Mouse (Mus musculus): ENCODE data around the gene Spns3. TPM values are rescaled to one million over a fixed set of nuclear protein-coding genes. Genes with fewer than 3 reads are reported as not detected.

Spns3 gene
- polyA plus RNA-seq, 1 experiment from 2014 or later = not detected

DNA sequence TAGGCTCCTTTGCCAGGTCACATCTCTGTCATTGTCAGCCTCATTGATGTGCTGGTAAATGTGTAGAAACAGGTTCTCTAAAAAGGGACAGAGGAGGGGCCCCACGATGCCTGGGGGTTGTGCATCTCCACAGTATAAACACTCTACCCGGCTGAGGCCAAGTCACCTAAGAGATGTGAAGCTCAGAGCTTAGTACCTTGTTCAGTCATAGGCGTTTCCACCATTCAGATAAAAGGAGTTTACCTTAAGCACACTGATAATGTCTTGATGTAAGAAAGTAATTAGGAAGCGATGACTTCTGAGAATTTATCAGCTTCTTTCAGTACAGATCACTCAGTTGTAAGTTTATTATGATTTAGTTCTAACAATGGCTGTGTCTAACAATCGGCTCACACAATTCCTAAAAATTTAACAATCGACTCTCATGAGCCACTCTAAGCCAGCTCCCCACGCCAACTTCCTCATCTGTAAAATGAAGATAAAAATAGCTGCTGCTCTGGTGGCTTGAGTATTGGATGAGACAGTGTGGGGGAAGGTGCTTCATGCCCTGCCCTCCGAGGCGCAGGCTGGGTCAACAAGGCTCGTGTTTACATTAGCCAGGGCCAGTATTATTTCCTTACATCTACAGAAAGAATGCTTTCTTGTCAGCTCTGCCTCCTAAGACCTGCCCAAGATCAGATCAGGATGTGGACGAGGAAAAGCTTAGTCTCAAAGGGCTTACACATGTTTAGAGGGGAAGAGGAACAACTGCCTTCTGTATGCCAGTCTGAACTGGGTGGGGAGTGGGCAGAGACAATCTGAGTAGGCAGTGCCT, 83.4 kb downstream of the Spns3 start:
- H3K27me3 ChIP-seq (ENCODE audit: control insufficient read depth, insufficient read depth, low read length) = no peaks in the 10 kb centered on the region
- H3K4me2 ChIP-seq = no peak overlapping the region
- peaks cover 8% of the 10 kb centered on the region for H3K4me1 ChIP-seq (ENCODE audit: control insufficient read depth, insufficient read depth, low read length)
- no peaks in the 10 kb centered on the region for H3K36me3 ChIP-seq (ENCODE audit: control insufficient read depth, insufficient read depth, low read length)
- WGBS = 69% methylated on average over 11 of the region's 11 CpGs
- ATAC-seq (ENCODE audit: low FRiP score) (no peak), DNase-seq (ENCODE audit: low spot score, missing footprints) (no peak)
- H3K27ac ChIP-seq (ENCODE audit: low read depth, low read length) = no peak overlapping the region; the same call in 1 of the 2 replicates
- H3K9me3 ChIP-seq (ENCODE audit: control insufficient read depth, low read length) = no peaks in the 10 kb centered on the region
- no peak overlapping the region for H3K9ac ChIP-seq (ENCODE audit: low read length)
- no peak overlapping the region for H3K4me3 ChIP-seq (ENCODE audit: low read depth, low read length)

DNA sequence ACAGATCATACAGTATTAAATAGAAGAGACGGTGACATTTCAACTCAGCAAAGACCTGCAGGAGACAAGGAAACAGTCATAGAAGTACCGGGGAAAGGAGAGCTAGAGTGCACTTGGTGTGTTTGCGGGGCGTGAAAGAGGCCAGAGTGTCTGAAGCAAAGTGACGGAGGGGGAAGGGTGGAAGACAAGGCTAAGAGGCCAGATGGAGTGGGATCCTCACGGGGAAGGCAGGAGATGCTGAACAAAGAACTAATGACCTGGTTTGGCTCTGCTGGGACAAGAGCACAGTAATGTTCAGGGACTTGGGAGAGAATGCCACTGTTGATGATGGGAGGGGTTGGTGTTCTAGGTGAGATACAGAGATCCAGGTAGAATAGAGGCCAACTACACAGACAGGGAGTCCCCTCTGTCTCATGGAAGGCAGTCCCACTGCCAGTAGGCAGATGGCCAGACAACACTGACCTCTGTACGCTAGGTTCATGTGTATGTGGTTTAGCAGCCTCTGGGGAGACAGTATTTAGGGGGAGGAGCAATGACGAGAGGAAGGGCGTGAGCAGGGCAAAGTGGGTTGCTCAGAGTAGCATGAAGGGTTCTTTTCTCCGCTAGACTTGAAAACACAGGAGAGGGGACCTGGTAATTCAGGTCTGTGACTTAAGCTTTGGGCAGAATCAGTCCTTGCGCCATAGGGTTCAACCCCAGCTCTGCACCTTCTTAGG, 84.2 kb downstream of the Spns3 start:
- Histone ChIP-seq H3K27ac (ENCODE audit: low read depth, low read length) (0 out of 2 replicates have a peak overlapping the region, but pooled peaks have one; percentile 8), H3K27me3 (ENCODE audit: control insufficient read depth, insufficient read depth, low read length) (no peaks in the 10 kb centered on the region), H3K4me1 (ENCODE audit: control insufficient read depth, insufficient read depth, low read length) (peaks cover 8% of the 10 kb centered on the region), H3K9ac (ENCODE audit: low read length) (no peak overlapping the region), H3K4me2 (no peak overlapping the region), H3K9me3 (ENCODE audit: control insufficient read depth, low read length) (no peaks in the 10 kb centered on the region), H3K36me3 (ENCODE audit: control insufficient read depth, insufficient read depth, low read length) (no peaks in the 10 kb centered on the region), H3K4me3 (ENCODE audit: low read depth, low read length) (no peak overlapping the region)
- DNase-seq (ENCODE audit: low spot score, missing footprints) (no peak), ATAC-seq (ENCODE audit: low FRiP score) (no peak)
- WGBS = 75% methylated on average over 11 of the region's 11 CpGs

- ATAC-seq (ENCODE audit: low FRiP score) = no peak
Measured at GRCm38 (mm10) chr11:72464821-72465220, 85.5 kb downstream of the Spns3 start.

DNA sequence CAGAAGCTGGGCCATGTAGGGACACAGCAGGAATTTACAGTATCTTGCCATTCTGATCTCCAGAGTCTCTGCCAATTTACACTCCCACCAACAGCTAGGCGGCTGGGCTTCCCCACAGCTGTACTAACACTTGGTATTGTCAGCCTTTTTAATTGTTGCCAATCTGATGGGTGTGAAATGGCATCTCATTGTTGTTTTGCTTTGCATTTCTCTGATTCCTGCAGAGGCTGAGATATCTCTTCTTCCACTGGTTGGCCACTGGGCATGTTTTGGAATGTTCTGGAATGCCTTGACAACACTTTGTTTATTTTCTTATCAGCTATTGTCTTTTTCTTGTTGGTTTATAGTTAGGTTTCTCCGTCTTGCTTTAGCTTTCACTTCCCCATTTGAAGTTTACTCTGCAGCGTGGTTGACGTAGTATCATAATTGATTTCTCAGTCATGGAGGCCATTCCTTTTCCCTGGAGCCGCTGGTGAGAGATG, 88.8 kb downstream of the Spns3 start:
- no peak overlapping the region for H3K27ac ChIP-seq (ENCODE audit: low read depth, low read length)
- 60% methylated on average over 5 of the region's 5 CpGs for WGBS

More at GRCm38 (mm10) chr11:72464821-72465220, 85.5 kb downstream of the Spns3 start:
- H3K27ac ChIP-seq (ENCODE audit: low read depth, low read length) = no peak overlapping the region
- H3K9ac ChIP-seq (ENCODE audit: low read length) = no peak overlapping the region
- peaks cover 8% of the 10 kb centered on the region for H3K4me1 ChIP-seq (ENCODE audit: control insufficient read depth, insufficient read depth, low read length)
- H3K4me2 ChIP-seq = no peak overlapping the region
- H3K9me3 ChIP-seq (ENCODE audit: control insufficient read depth, low read length) = no peaks in the 10 kb centered on the region
- H3K27me3 ChIP-seq (ENCODE audit: control insufficient read depth, insufficient read depth, low read length) = no peaks in the 10 kb centered on the region
- H3K36me3 ChIP-seq (ENCODE audit: control insufficient read depth, insufficient read depth, low read length) = no peaks in the 10 kb centered on the region
- 50% methylated on average over 3 of the region's 3 CpGs for WGBS
- no peak for DNase-seq (ENCODE audit: low spot score, missing footprints)
- H3K4me3 ChIP-seq (ENCODE audit: low read depth, low read length) = no peak overlapping the region

GRCm38 (mm10) chr11:72458502-72458901, 91.8 kb downstream of the Spns3 start:
- no peak for ATAC-seq (ENCODE audit: low FRiP score)
- H3K27ac ChIP-seq (ENCODE audit: low read depth, low read length) = no peak overlapping the region
- no peaks in the 10 kb centered on the region for H3K36me3 ChIP-seq (ENCODE audit: control insufficient read depth, insufficient read depth, low read length)
- no peak overlapping the region for H3K9ac ChIP-seq (ENCODE audit: low read length)
- H3K27me3 ChIP-seq (ENCODE audit: control insufficient read depth, insufficient read depth, low read length) = no peaks in the 10 kb centered on the region
- DNase-seq (ENCODE audit: low spot score, missing footprints) = no peak
- no peak overlapping the region for H3K4me3 ChIP-seq (ENCODE audit: low read depth, low read length)
- H3K4me1 ChIP-seq (ENCODE audit: control insufficient read depth, insufficient read depth, low read length) = peaks cover 4% of the 10 kb centered on the region
- WGBS = 89% methylated on average over 3 of the region's 3 CpGs
- no peak overlapping the region for H3K4me2 ChIP-seq
- no peaks in the 10 kb centered on the region for H3K9me3 ChIP-seq (ENCODE audit: control insufficient read depth, low read length)

More for the DNA sequence above, 88.8 kb downstream of the Spns3 start:
- Histone ChIP-seq H3K9ac (ENCODE audit: low read length) (no peak overlapping the region), H3K36me3 (ENCODE audit: control insufficient read depth, insufficient read depth, low read length) (no peaks in the 10 kb centered on the region), H3K4me1 (ENCODE audit: control insufficient read depth, insufficient read depth, low read length) (peaks cover 4% of the 10 kb centered on the region), H3K9me3 (ENCODE audit: control insufficient read depth, low read length) (no peaks in the 10 kb centered on the region), H3K27me3 (ENCODE audit: control insufficient read depth, insufficient read depth, low read length) (no peaks in the 10 kb centered on the region), H3K4me3 (ENCODE audit: low read depth, low read length) (no peak overlapping the region), H3K4me2 (no peak overlapping the region)
- DNase-seq (ENCODE audit: low spot score, missing footprints) = no peak
- no peak for ATAC-seq (ENCODE audit: low FRiP score)

DNA sequence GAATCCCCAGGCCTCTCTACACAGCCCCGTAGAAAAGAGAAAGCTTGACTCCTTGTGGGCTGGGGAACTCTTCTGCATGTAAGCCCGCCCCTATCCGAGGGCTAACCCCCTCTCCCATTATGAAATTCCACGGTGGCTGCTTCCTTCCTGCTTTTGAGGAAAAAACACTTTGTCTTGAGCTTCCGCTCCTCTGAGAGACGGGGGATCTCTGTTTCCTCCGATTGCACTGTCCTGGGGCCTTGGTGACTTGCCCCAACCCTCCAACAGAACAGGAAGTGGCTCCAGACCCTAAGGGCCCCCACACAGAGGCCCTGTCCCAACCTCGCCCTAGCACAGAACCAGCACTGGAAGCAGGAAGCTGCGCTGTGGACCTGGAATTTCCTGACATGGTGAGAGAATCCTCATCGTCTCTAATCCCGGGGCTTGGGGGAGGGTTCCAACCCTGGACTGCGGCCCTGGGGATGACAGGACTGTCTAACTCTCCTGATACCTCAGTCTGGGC, 92.3 kb downstream of the Spns3 start:
- H3K4me1 ChIP-seq (ENCODE audit: control insufficient read depth, insufficient read depth, low read length) = peaks cover 4% of the 10 kb centered on the region
- no peak for DNase-seq (ENCODE audit: low spot score, missing footprints)
- no peaks in the 10 kb centered on the region for H3K36me3 ChIP-seq (ENCODE audit: control insufficient read depth, insufficient read depth, low read length)
- no peak overlapping the region for H3K4me3 ChIP-seq (ENCODE audit: low read depth, low read length)
- ATAC-seq (ENCODE audit: low FRiP score) = no peak
- no peak overlapping the region for H3K27ac ChIP-seq (ENCODE audit: low read depth, low read length)
- no peak overlapping the region for H3K9ac ChIP-seq (ENCODE audit: low read length)
- no peaks in the 10 kb centered on the region for H3K27me3 ChIP-seq (ENCODE audit: control insufficient read depth, insufficient read depth, low read length)
- H3K9me3 ChIP-seq (ENCODE audit: control insufficient read depth, low read length) = no peaks in the 10 kb centered on the region
- WGBS = 70% methylated on average over 12 of the region's 12 CpGs
- H3K4me2 ChIP-seq = no peak overlapping the region

DNA sequence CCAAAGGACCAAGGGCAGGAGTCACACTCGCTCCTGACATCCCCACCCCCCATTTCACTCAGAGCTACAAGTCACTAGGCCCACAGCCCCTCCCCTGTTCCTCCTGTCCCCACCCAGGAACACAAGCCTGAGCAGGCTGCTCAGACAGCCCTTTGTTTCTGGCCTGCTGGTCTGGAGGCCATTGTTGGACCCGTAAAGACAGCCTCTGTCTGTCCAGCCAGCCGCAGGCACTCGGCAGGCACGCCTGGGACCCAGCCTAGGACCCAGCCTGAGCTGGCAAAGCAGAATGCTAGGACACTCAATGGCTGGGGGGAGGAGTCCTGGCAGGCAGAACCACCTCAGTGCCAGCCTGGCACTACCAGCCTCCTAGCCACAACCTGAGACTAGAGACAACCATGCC, 94.6 kb downstream of the Spns3 start:
- Histone ChIP-seq H3K27me3 (ENCODE audit: control insufficient read depth, insufficient read depth, low read length) (no peaks in the 10 kb centered on the region), H3K36me3 (ENCODE audit: control insufficient read depth, insufficient read depth, low read length) (peaks cover 6% of the 10 kb centered on the region), H3K4me1 (ENCODE audit: control insufficient read depth, insufficient read depth, low read length) (peaks cover 4% of the 10 kb centered on the region), H3K27ac (ENCODE audit: low read depth, low read length) (no peak overlapping the region), H3K9me3 (ENCODE audit: control insufficient read depth, low read length) (no peaks in the 10 kb centered on the region), H3K4me2 (no peak overlapping the region), H3K4me3 (ENCODE audit: low read depth, low read length) (no peak overlapping the region), H3K9ac (ENCODE audit: low read length) (peak overlapping the region; percentile 34)
- WGBS = 22% methylated on average over 5 of the region's 5 CpGs
- no peak for DNase-seq (ENCODE audit: low spot score, missing footprints)
- peak; percentile 54 for ATAC-seq (ENCODE audit: low FRiP score)

DNA sequence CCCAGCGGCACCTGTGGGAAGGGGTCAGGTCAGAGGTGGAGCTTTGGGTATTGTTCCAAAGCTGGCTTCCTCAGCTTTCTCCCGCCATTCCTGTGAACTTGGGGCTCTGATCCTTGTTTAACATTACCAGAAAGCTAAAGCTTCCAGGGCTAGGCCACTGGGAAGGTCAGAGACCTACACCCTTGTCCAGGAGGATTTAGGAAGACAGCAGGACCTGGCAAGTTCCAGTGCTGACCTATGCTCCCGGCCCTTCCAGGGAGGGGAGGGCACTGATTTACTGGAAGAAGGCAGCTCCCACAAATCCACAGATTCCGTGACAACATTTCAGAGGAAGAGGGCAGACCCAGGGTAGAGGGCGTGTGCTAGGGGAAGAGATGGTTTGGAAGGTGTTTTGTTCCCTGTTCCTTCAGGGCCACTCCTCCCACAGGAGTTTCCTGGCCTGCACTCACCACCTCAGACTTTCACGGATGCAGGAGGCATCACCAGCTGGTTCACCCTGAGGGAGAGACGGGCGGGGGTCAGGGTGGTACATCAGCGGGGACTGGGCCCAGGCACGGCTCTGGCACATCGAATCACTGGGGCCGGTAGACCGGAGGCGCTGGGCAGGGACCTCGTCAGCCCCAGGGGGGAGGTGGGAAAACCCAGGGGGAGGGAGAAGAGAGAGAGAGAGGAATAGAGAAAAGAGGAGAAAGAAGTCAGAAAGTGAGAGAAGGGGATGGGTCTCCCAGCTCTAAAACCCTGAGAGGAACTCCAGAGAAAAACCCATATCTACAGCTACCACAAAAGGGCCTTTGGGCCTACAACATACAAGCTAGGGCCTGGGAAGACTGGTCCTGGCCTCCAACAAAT, 97.0 kb downstream of the Spns3 start:
- Histone ChIP-seq H3K9me3 (ENCODE audit: control insufficient read depth, low read length) (no peaks in the 10 kb centered on the region), H3K9ac (ENCODE audit: low read length) (no peak overlapping the region), H3K27me3 (ENCODE audit: control insufficient read depth, insufficient read depth, low read length) (no peaks in the 10 kb centered on the region), H3K4me1 (ENCODE audit: control insufficient read depth, insufficient read depth, low read length) (peaks cover 4% of the 10 kb centered on the region), H3K27ac (ENCODE audit: low read depth, low read length) (no peak overlapping the region), H3K4me3 (ENCODE audit: low read depth, low read length) (no peak overlapping the region), H3K4me2 (no peak overlapping the region), H3K36me3 (ENCODE audit: control insufficient read depth, insufficient read depth, low read length) (peaks cover 24% of the 10 kb centered on the region)
- ATAC-seq (ENCODE audit: low FRiP score) (no peak), DNase-seq (ENCODE audit: low spot score, missing footprints) (no peak)
- WGBS = 58% methylated on average over 15 of the region's 15 CpGs

All from midbrain, embryonic 11.5 days (tissue).